Mouse (Mus musculus): ENCODE measurements around the gene Casz1. TPM values are rescaled to one million over a fixed set of nuclear protein-coding genes. Genes with fewer than 3 reads are reported as not detected.

The Casz1 gene
- total RNA-seq, 1 experiment from 2014 or later = 2.5 TPM

GRCm38 (mm10) chr4:148900295-148901211 lies 96.3 kb downstream of the Casz1 start:
- ATAC-seq (replicated peaks; ENCODE audit: low read depth, poor library complexity, severe bottlenecking) = peak; percentile 64

- no peak for ATAC-seq (replicated peaks; ENCODE audit: low read depth, poor library complexity, severe bottlenecking)
These were observed 97.2 kb downstream of the Casz1 start for GRCm38 (mm10) chr4:148901275-148902052.

GRCm38 (mm10) chr4:148902919-148903727 lies 98.9 kb downstream of the Casz1 start:
- ATAC-seq (replicated peaks; ENCODE audit: low read depth, poor library complexity, severe bottlenecking) = peak; percentile 46

GRCm38 (mm10) chr4:148905295-148905694 lies 101.1 kb downstream of the Casz1 start:
- ATAC-seq (replicated peaks; ENCODE audit: low read depth, poor library complexity, severe bottlenecking) = no peak

- no peak for ATAC-seq (replicated peaks; ENCODE audit: low read depth, poor library complexity, severe bottlenecking)
These were observed 102.6 kb downstream of the Casz1 start for GRCm38 (mm10) chr4:148906806-148907205.

- ATAC-seq (replicated peaks; ENCODE audit: low read depth, poor library complexity, severe bottlenecking) = no peak
These were observed 104.0 kb downstream of the Casz1 start for GRCm38 (mm10) chr4:148908214-148908681.

- no peak for ATAC-seq (replicated peaks; ENCODE audit: low read depth, poor library complexity, severe bottlenecking)
These were observed 104.7 kb downstream of the Casz1 start for GRCm38 (mm10) chr4:148908760-148909510.

GRCm38 (mm10) chr4:148909566-148909965 lies 105.3 kb downstream of the Casz1 start:
- no peak for ATAC-seq (replicated peaks; ENCODE audit: low read depth, poor library complexity, severe bottlenecking)

GRCm38 (mm10) chr4:148912134-148912533 lies 107.9 kb downstream of the Casz1 start:
- ATAC-seq (replicated peaks; ENCODE audit: low read depth, poor library complexity, severe bottlenecking) = no peak

- no peak for ATAC-seq (replicated peaks; ENCODE audit: low read depth, poor library complexity, severe bottlenecking)
These were observed 108.8 kb downstream of the Casz1 start for GRCm38 (mm10) chr4:148912826-148913590.

- ATAC-seq (replicated peaks; ENCODE audit: low read depth, poor library complexity, severe bottlenecking) = peak; percentile 95
These were observed 110.8 kb downstream of the Casz1 start for GRCm38 (mm10) chr4:148914863-148915622.

GRCm38 (mm10) chr4:148915849-148916248 lies 111.6 kb downstream of the Casz1 start:
- no peak for ATAC-seq (replicated peaks; ENCODE audit: low read depth, poor library complexity, severe bottlenecking)

GRCm38 (mm10) chr4:148918707-148919447 lies 114.6 kb downstream of the Casz1 start:
- no peak for ATAC-seq (replicated peaks; ENCODE audit: low read depth, poor library complexity, severe bottlenecking)

- 0 out of 2 replicates have a peak, but pooled peaks have one; percentile 48 for ATAC-seq (replicated peaks; ENCODE audit: low read depth, poor library complexity, severe bottlenecking)
These were observed 116.4 kb downstream of the Casz1 start for GRCm38 (mm10) chr4:148920610-148921009.

GRCm38 (mm10) chr4:148922221-148922700 lies 118.0 kb downstream of the Casz1 start:
- no peak for ATAC-seq (replicated peaks; ENCODE audit: low read depth, poor library complexity, severe bottlenecking)

GRCm38 (mm10) chr4:148923414-148923813 lies 119.2 kb downstream of the Casz1 start:
- no peak for ATAC-seq (replicated peaks; ENCODE audit: low read depth, poor library complexity, severe bottlenecking)

- no peak for ATAC-seq (replicated peaks; ENCODE audit: low read depth, poor library complexity, severe bottlenecking)
These were observed 119.7 kb downstream of the Casz1 start for GRCm38 (mm10) chr4:148923976-148924375.

Measured in common myeloid progenitor, adult 5-6 weeks (primary cell).